Mouse (Mus musculus) layer of hippocampus, postnatal 36 days (tissue): Measurements from ENCODE around the gene Tekt3. TPM values are rescaled to one million over a fixed set of nuclear protein-coding genes. Genes with fewer than 3 reads are reported as not detected.

Experiments used
- total RNA-seq, 2 experiments: library from RNA; stranded (reverse); gene quantifications; 2 replicates each; pipeline ENCODE4 v1.2.3; 2021

Tekt3 gene
- total RNA-seq, 2 experiments from 2014 or later: not detected

Other genes with a start within 250 kb of the Tekt3 start
- gene Trim16, start 241.4 kb upstream of the Tekt3 start, total RNA-seq: 1 to 10 TPM; 1.2 to 1.7 TPM
- gene Fbxw10, start 214.6 kb upstream of the Tekt3 start, total RNA-seq: 1 to 10 TPM; 1.4 to 1.6 TPM
- 10 to 100 TPM; 30.5 to 35.9 TPM for gene Tvp23b, start 182.2 kb upstream of the Tekt3 start, total RNA-seq
- gene Cdrt4, start 110.5 kb upstream of the Tekt3 start, total RNA-seq: under 1 TPM in 1 of 2 experiments, not detected in 1; 0.56 TPM
- gene Pmp22, start 67.3 kb downstream of the Tekt3 start, total RNA-seq: 10 to 100 TPM; 19.4 to 22.0 TPM